Comparison of ENCODE assay signal across 9 mouse cellular contexts in the genomic region with DNA sequence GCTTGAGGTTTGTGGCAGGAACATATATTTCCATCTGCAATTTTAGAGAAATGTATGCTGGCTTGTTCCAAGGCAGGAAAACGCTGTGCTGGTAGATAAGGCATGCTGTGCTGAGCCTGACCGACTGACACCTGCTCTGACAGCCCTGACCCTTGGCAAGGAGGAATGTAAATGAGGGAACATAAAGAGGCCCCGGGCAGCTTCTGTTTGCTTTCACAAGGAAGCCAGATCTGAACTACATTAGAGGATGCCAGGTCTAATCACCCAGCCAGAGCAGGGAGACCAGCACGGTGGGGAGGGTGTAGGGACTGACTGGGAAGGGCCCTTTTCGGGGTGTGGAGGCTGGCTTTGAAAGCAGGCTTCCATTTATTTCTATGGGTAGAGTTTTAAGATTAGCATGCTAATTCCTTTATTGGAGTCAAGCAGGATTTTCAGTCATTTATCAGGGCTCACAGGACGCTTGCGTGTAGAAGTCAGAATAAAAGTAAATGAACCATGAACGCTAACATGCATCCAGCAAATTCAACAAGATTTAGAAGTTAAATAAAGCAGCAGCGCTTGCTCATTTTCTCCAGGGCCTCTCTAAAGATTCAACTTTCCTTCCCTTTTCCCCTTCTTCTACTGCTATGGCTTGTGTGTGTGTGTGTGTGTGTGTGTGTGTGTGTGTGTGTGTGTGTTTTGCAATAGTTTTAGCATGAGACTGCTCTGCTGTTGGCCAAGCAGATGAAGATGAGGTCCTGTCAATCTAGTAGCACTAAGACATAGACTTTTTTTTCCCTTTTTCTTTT. TPM values are rescaled to one million over a fixed set of nuclear protein-coding genes. Genes with fewer than 3 reads are reported as not detected.
DNase-seq lines count a peak whose midpoint lies in the region; ATAC-seq lines count a peak whose summit lies in the region.
"Had no signal": no experiment of that assay in that cellular context is flagged by ENCODE, and none has a peak within 500 bp of the region (broad histone marks: within the 10 kb centered on the region; RNA-seq: fewer than 3 reads in every experiment).

No protein-coding gene starts in this region.

- no peak for DNase-seq in heart, postnatal 14 days
- DNase-seq in kidney, adult 9 months: peak; percentile 34
- DNase-seq in cerebellum, adult 9-11 months: no peak
- DNase-seq in right cerebral cortex, postnatal 10 days (ENCODE audit: low spot score in 2 of 2): no peak

- no peaks in the 10 kb centered on the region for H3K36me3 ChIP-seq in heart, embryonic 15.5 days
- H3K36me3 ChIP-seq in forebrain, embryonic 12.5 days (replicated peaks): no peaks in the 10 kb centered on the region
- H3K36me3 ChIP-seq in midbrain, embryonic 16.5 days (ENCODE audit: control insufficient read depth, insufficient read depth, low read length): no peaks in the 10 kb centered on the region

- ATAC-seq in heart, embryonic 15.5 days (replicated peaks; ENCODE audit: insufficient number of reproducible peaks, insufficient read depth, low FRiP score, low read depth): peak; percentile 66; the same call in 1 of the 2 replicates
- ATAC-seq in forebrain, embryonic 12.5 days (ENCODE audit: low FRiP score): 0 out of 2 replicates have a peak, but pooled peaks have one; percentile 52
- ATAC-seq in midbrain, embryonic 16.5 days: peak; percentile 79
- ATAC-seq in inflammation-experienced regulatory T-cells, adult 6 months: no peak

- no peak overlapping the region for H3K4me3 ChIP-seq in heart, embryonic 15.5 days
- H3K4me3 ChIP-seq in forebrain, embryonic 12.5 days (replicated peaks): no peak overlapping the region
- H3K4me3 ChIP-seq in midbrain, embryonic 16.5 days (ENCODE audit: low read depth, low read length): no peak overlapping the region

- peak overlapping the region; percentile 12; the same call in 1 of the 2 replicates for H3K27ac ChIP-seq in heart, embryonic 15.5 days
- H3K27ac ChIP-seq in forebrain, embryonic 12.5 days: 0 out of 2 replicates have a peak overlapping the region, but pooled peaks have one; percentile 3
- H3K27ac ChIP-seq in midbrain, embryonic 16.5 days (ENCODE audit: low read length): peak overlapping the region; percentile 47; the same call in 1 of the 2 replicates

- no peak overlapping the region for H3K4me2 ChIP-seq in heart, embryonic 15.5 days
- H3K4me2 ChIP-seq in forebrain, embryonic 12.5 days: 0 out of 2 replicates have a peak overlapping the region, but pooled peaks have one; percentile 13
- no peak overlapping the region for H3K4me2 ChIP-seq in midbrain, embryonic 16.5 days (ENCODE audit: low read length)

- H3K27me3 ChIP-seq in heart, embryonic 15.5 days: no peaks in the 10 kb centered on the region
- no peaks in the 10 kb centered on the region for H3K27me3 ChIP-seq in forebrain, embryonic 12.5 days
- no peaks in the 10 kb centered on the region for H3K27me3 ChIP-seq in midbrain, embryonic 16.5 days (ENCODE audit: control insufficient read depth, insufficient read depth, low read depth, low read length)
- H3K27me3 ChIP-seq: CH12.LX had no signal

- H3K9ac ChIP-seq in heart, embryonic 15.5 days: no peak overlapping the region
- H3K9ac ChIP-seq in forebrain, embryonic 12.5 days: no peak overlapping the region
- H3K9ac ChIP-seq in midbrain, embryonic 16.5 days (ENCODE audit: low read depth, low read length): no peak overlapping the region

- no peaks in the 10 kb centered on the region for H3K9me3 ChIP-seq in heart, embryonic 15.5 days (replicated peaks)
- H3K9me3 ChIP-seq in forebrain, embryonic 12.5 days: no peaks in the 10 kb centered on the region
- H3K9me3 ChIP-seq in midbrain, embryonic 16.5 days (replicated peaks; ENCODE audit: control insufficient read depth, low read length, poor library complexity, severe bottlenecking): no peaks in the 10 kb centered on the region

- 34% methylated on average over 9 of the region's 9 CpGs for WGBS in heart, embryonic 15.5 days
- 19% methylated on average over 9 of the region's 9 CpGs for WGBS in forebrain, embryonic 12.5 days
- WGBS in midbrain, embryonic 16.5 days: 8% methylated on average over 9 of the region's 9 CpGs

- intact Hi-C loops in heart, postnatal 14 days (cut with DNase I): no loop called here

- peaks cover 10% of the 10 kb centered on the region for H3K4me1 ChIP-seq in heart, embryonic 15.5 days (replicated peaks)
- H3K4me1 ChIP-seq in forebrain, embryonic 12.5 days: peaks cover 33% of the 10 kb centered on the region
- H3K4me1 ChIP-seq in midbrain, embryonic 16.5 days (ENCODE audit: control insufficient read depth, insufficient read depth, low read length): peaks cover 13% of the 10 kb centered on the region; the same call in 1 of the 2 replicates

RNA-seq across cellular contexts. Expression of a gene that starts 34.3 kb away (rescaled TPM):
- polyA plus RNA-seq in heart, embryonic 15.5 days (2015; fragmentation: Nextera tagmentation; extraction: Ambion mirVana): 1.8 and 2.7 TPM in 2 replicates
- total RNA-seq in heart, postnatal 14 days (2021): under 1 TPM; 0.17 to 0.22 TPM
- 8.2 and 9.6 TPM in 2 replicates for polyA plus RNA-seq in forebrain, embryonic 12.5 days (2016; fragmentation: Nextera tagmentation; extraction: Ambion mirVana)
- 7.9 and 14.4 TPM in 2 replicates for polyA plus RNA-seq in midbrain, embryonic 16.5 days (2015; fragmentation: Nextera tagmentation; extraction: Ambion mirVana)
- polyA plus RNA-seq in inflammation-experienced regulatory T-cells, adult 6 months (2017; shearing (Covaris generic)): not detected
- total RNA-seq: CH12.LX had no signal
